Mouse (Mus musculus) neural tube, embryonic 10.5 days (tissue): Measurements from ENCODE around the gene Cd300ld3.

ENCODE experiments used
- DNase-seq: peaks from one replicate; pipeline ENCODE4 v3.0.0-alpha.2; 2017; ENCODE audit warnings: low spot score; ENCODE audit errors: extremely low spot score

Gene Cd300ld3

DNA sequence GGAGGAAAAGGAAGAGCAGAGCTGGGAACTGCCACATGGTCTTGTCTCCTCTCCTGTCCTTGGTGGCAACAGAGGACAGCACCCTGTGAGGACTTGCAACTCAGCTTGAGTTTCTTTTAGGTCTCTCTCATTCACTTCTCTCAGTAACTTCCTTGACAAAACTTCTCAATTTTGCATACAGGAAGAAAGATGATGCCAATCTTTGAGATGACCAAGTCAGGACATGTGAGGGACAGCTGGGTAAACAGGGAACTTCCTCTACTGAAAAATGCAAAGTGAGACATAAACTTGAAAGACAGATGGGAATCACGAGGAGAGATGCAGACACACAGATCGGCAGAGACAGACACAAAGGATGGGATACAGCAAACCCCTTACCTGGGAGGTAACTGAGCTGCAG is at the start of gene Cd300ld3:
Gene Cd300ld3 (minus strand): TSS at position 151 of the 400 bp plus-strand sequence.
- DNase-seq: no peak

DNA sequence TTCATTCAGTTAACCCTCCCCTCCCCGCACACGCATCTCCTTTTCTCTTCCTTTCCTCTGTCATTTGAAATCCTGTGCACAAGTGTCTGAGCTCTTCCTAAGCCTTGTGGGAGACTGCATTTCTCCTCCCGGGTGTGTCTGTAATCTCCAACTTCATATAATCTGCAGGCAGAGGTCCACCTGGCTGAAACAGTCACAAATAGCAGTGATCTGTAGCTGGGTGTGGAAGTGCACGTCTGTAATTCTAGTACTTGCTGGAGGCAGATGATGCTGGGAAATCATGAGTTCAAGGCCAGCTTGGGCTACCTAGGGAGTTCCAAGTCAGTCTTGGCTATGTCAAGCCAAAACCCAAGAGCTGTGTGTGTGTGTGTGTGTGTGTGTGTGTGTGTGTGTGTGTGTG is 43.9 kb upstream of the Cd300ld3 start:
- DNase-seq: no peak

DNA sequence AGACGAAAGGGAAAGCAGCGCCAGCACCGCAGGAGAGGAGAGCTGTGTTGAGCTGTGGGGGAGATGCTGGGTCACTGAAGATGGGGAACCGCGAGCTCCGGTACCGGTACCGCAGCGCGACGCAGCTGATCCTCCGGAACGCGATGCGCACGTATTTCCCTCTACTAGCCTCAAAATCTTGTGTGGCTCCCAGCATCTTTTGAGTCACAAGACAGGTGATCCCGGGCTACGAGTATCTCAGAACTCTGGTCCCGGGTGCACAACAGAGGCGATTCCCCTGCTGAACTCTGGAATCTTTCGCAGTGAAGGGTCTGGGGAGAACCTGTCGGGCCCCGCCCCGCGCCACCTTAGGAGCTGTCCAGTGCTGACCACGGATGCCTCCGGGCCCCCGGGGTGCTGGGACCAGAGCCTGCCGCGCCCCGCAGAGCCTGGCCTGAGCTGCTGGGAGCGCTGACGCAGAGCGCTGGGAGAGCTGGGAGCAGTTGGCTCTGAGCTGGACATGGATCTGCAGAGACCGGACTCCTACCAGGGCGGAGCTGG is 43.2 kb upstream of the Cd300ld3 start, which contains the start of gene Rab37:
Gene Rab37 (plus strand): TSS at position 70 of the 540 bp plus-strand sequence.
- DNase-seq: peak; percentile 51

DNA sequence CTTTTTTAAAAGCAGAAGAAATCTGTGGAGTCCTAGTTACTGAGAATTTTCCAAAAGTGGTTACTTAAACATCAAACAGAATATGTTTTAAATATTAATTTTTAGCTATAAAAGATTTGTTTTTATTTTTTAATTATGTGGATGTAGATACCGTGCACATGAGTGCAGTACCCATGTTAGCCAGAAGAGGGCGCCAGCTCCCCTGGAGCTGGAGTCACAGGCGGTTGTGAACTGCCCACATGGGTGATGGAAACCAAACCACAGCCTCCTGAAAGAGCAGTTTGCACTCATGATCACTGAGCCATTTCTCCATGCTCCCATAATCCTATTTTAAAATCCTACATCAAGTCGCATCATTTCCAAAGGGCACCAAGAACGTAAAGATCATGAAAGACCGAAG is 41.6 kb upstream of the Cd300ld3 start:
- no peak for DNase-seq

DNA sequence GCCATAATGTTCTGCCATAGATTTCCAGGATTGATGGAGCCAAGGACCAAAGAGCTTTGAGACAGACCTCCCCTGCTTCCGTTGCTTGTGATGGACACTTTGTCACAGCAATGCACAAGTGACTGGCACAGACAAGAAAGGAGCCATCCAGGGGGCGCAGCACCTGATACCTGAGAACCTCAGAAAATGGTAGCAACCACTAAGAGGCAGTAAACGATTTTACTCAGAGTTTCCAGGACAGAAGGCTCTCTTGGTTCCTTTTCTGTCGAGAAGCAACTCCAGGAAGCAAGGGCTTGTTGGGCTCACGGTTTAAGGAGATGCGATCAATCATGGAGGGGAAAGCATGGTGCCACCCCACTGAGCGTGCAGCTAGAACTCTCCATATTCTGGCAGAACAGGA is 38.0 kb upstream of the Cd300ld3 start:
- DNase-seq: no peak

DNA sequence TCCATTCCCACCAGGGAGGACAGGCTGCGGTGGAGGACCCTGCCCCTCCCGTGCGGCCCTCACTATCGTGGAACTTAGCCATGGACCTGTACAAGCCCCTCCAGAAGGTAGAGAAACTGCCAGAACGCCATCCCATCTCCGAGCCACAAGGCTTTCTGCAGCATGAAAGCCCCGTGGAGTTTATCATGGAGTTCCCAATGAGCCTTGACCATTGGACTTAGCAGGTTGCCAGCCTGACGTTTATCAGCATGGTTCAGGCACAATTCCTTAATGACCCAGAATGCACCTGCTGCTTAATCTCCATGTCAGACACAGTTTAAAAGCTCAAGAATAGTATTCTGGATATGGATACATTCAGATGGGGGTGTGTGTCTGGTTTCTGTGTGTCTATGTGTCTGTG is 36.9 kb upstream of the Cd300ld3 start:
- DNase-seq: no peak

DNA sequence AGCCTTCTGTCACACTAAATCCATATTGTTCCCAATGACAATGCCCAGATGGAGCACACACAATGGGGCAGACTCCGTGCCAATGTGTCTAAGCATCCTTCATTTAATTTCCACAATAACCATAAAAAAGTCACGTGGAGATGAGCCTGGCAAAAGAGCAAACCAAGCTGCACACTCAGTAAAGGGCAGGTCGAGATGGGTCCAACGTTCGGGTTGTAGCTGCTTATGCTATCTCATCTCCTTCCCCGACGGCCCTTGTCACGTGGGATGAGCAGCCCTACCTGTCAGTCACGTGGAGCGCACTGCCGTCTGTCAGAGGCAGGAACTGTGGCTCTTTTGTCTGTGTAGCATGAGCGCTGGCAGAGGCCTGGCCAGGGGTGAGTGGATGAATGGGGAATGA is 36.4 kb upstream of the Cd300ld3 start:
- no peak for DNase-seq

DNA sequence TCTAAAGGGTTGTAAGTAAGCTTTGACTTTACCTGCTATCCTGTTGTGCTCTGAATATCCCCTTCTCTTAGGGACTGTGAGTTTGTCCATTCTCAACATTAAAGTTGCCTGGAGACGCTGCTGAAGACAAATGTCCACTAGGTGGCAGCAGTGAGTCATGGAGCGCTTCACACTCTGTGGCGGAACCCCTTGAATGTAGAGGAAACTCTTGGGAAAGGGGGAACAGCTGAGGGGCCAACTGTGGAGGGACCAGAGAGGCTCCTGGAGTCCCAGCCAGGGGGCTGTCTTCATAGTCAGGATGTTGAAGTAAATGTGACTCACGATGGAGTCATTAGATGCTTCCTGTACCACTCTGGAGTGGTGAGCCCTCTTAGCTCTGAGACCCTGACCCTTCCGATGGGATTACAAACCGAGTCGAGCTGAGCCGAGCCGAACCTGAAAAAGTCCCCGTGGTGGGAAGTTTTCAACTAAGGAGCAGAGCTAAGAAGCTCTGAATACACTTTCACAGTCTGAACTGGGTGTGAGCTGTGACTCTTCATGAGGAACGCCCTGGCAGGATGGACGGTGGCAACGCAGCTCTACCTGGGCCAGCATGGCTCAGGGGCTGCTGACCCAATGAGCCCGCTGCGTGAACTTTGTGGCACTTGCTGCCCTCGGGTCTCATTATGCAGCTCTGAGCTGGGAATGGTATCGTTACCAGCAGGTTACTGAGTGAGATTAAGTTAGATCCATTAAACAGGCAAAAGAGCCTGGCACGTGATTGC is 35.3 kb upstream of the Cd300ld3 start:
- DNase-seq: peak; percentile 80

DNA sequence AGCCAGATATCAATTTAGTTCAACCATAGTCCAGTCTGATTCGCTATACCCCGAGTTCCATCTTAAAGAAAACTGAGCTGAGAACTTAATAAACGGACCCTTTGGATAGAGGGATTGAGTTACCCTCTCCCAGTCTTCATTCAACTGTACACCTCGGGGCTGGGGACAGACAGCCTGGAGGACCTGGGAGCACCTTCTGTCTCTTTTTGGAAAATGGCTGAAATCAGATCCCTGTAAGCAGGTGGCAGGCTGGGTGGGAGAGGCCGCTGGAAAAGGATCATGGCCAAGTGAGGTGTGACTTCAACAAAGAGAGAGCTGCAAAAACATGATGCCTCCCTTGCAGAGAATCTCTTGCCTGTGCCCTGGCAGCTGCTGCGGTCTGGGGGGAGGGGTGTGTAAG is 34.0 kb upstream of the Cd300ld3 start:
- no peak for DNase-seq

DNA sequence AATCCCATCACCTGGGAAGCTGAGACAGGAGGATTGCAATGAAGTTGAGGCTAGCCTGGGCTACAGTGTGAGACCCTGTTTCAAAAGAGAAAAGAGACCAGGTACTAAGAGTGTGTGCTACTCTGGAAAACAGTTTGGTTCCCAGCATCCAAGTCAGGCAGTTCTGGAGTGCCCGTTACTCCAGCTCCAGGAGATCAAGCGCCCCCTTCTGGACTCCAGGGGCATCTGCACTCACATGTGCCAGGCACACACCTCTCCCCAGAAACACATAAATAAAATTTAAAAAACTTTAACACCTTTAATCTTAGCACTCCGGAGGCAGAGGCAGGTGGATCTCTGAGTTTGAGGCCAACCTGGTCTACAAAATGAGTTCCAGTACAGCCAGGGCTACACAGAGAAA is 33.2 kb upstream of the Cd300ld3 start:
- DNase-seq: no peak

DNA sequence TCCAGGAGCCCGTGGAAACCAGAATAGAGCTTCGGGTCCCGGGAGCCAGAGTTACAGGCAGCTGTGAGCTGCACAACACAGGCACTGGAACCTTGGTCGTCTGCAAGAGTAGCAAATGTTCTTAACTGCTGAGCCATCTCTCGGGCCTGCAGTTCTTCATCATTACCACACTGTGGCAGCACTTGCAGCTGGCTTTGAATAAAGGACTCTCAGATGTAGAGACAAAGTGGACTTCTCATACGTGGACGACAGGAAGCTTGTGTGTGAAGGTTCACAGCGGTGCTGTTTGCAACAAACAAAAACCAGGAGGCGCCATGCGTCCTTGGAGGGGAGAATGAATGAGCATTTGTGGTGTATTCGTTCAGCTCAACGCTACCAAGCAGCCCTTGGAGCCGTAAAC is 32.7 kb upstream of the Cd300ld3 start:
- DNase-seq: peak; percentile 57

DNA sequence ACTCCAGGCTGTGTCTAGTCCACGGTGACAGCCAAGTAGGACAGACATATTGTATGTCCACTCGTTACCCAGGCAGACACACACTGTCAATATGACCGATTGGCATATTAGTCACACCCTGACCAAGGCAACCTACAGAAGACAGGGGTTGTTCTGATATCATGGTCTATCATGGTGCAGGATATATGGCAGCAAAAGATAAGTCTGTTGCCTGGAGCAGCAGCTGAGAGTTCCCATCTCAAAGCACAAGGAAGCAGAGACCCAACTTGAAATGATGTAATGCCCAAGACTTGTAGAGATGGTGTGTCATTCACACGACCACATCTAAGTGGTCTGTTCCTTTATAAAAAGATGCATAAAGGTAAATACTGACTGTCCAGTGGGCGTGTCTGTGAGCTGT is 30.5 kb upstream of the Cd300ld3 start:
- no peak for DNase-seq

DNA sequence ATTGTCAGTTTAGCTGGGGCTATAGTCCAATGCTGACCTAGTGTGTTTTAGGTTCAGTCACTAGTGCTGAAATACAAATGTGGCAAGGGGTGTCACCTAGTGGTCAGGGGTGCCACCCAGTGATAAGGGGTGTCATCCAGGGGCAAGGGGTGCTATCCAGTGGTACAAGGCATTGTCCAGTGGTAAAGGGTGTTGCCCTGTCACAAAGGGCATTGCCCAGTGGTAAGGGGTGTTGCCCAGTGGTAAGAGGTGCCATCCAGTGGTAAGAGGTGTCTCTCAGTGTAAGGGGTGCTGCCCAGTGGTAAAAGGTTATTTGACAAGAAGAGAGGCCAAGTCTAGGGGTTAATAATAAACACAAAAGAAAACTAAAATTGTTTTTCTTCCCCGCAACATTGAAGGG is 29.2 kb upstream of the Cd300ld3 start:
- no peak for DNase-seq

DNA sequence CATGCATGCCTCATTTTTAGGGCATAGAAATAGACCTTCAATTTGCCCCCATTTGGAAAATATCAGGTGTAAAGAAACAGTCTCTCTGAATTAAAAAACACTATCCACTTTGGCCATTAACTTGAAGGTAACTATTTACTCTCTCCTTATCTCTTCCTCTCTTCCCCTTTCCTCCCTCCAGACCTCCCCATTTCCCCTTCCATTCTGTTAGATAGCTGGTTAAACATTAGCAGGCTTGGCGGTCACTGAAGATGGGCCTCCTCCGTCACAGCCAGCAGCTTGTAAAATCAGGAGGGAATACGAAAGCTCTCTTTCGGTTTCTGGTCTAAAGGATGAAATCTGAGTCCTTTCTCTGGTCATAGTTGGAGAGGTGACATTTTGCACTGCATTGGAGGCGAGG is 27.6 kb upstream of the Cd300ld3 start:
- DNase-seq: no peak

DNA sequence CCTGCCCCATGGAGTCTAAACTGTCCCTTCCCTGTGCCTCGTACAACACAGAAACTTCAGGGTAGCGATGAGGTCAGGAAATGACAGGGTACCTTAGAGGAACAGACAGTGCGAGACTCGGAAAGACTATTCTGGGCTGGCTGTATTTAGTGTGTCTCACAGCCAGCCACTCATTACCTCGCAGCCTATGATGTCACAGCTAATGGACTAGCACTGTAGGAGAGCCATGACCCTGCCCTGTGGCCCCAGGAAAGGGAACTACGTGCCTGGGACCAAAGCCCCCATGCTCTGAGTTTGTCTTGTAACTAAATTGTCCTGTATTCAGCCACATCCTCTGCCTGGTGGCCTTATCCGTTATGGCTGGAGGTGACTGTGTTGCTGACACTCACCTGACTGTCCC is 27.2 kb upstream of the Cd300ld3 start:
- no peak for DNase-seq

DNA sequence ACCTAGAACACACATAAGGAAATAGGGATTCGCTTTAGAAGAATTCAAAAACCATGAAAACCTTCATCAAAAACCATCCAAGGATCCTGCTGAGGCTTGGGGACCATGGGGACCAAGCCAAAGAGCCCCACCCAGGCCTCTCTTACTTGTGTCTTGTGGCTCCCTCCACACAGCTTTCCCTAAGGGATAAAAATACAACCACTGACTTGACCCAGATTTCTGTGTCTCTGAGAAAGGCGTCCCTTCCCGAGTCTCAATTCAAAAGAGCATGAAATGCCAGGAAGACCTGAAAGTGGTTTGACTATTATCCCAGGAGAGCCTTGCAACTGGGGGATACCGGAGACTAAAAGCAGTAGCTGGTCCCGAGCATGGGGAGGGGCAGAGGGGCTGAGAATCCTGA is 24.8 kb upstream of the Cd300ld3 start:
- no peak for DNase-seq

DNA sequence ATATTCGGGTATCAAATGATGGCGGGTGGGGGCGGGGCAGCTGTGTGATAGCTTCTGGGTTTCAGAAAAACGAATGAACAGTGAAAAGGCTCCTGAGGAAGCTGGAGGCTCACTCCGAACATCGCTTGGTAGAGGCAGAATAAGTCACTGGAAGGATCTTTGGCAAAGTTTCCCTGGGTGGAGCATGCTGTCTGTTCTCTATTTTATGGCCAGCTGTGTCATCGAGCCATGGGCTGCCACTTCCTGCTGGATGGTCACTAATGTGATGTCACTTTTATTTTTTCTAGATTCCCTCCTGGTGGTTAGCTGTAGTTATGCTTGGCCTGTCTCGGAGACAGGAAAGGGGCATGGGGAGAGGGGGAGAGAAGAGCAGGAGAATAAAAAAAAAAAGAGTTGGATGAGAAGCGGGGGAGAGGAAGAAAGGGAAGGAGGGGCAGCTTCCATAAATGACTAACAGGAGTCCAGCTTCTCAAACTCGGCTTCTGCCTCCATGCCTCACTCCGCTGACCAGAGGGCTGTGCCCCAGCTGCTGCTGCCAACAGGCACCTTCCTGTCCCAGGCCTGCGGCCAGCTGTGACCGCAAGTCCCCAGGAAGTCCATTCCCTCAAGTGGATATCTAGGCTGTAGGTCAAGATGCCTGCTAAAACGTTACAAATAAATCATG is 23.6 kb upstream of the Cd300ld3 start:
- DNase-seq: peak; percentile 60

DNA sequence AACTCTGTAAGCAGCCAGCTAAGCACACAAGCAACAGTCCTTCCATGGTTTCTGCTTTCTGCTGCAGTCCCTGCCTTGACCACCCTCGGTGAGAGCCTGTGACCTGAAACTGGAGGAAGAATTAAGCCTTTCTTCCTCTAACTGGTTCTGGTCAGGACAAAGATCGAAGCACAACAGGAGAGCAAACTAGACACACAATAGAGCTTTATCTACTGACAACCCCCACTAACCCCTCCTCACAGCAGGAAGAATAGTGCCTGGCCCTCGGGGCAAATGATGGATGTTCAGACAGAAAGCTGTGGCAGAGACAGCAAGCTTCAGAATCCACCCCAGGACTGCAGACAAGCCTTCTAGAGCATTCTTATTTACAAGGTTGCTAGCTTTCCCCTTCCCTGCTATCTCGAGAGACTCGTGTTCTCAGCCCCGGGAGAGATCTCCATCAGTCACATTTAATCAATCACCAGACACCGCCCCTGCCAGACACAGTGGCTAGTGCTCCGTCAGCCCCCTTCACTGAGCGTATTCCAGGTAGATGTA is 22.9 kb upstream of the Cd300ld3 start:
- peak; percentile 57 for DNase-seq

DNA sequence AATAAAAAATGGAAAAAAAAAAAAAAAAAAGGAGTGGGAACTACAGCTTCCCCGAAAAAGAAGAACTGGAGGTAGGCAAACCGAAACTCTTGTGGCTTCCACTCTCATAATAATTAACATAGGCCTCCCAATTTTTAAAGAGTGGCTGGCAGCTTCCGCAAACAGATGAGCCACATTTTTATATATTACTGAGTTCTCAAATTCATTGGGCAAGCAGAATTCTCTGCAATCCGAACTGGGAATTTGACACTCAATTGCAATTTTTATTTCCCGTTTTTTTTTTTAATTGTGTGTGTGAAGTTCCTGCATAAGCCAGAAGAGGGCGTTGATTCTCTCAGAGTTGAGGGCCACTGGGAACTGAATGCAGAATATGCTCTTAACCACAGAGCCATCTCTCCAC is 18.6 kb upstream of the Cd300ld3 start:
- no peak for DNase-seq

DNA sequence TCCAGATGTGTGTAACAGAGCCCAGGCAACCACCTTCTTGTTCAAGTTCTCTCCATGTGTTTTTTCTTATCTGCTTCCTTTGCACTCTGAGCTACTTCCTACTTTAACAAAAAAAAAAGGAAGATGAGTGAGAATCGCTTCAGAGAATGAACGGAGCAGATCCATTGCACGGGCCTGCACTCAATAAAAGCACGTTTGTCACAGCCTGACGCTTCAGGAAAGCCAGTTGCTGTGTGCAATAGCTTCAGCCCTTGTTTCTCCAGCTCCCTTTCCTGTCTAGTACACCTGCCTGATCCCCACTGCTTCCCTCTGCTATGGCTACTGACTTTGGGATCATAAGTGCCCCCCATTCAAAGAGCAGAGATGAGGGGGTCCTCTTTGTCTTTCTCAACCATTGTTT is 13.9 kb upstream of the Cd300ld3 start, which contains the start of gene Cd300e:
Gene Cd300e (minus strand): TSS at position 101 of the 400 bp plus-strand sequence.
- no peak for DNase-seq

DNA sequence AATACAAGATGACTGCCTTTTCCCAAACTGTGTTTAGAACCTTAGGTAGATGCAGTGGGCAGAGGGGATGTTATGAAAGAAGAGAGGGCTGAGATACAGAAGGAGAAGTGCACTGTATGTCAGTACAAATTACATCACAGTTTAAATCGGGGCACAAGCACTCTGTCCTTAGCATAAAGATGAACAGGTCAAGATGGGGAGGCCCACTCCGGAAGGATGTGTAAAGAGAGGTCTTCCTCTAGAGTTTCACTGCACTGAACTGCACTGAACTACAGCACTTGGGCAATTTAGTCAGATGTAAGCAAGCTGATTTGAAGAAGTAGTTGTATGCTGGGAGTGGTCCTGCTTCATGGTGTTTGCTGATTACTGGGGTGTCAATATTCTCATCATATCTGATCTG is 11.6 kb upstream of the Cd300ld3 start:
- no peak for DNase-seq

DNA sequence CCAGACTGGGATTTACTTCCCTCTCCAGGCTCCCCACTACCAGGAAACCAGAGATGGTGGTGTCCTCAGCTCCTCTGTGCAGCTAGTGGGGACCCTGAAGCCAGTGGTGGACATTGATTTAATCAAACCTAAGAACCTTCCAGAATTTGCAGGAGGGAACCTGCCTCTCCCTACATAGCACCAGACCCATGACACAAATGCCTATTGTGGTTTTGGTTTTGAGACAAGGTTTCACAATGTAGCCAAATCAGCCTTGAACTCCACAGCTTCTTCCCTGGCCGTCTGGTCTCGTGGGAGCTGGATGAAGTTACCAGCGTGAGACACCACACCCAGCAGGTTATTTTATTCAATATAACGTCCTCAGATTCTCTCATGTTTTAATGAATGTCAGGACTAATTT is 10.5 kb upstream of the Cd300ld3 start:
- no peak for DNase-seq
